In the genomic region with DNA sequence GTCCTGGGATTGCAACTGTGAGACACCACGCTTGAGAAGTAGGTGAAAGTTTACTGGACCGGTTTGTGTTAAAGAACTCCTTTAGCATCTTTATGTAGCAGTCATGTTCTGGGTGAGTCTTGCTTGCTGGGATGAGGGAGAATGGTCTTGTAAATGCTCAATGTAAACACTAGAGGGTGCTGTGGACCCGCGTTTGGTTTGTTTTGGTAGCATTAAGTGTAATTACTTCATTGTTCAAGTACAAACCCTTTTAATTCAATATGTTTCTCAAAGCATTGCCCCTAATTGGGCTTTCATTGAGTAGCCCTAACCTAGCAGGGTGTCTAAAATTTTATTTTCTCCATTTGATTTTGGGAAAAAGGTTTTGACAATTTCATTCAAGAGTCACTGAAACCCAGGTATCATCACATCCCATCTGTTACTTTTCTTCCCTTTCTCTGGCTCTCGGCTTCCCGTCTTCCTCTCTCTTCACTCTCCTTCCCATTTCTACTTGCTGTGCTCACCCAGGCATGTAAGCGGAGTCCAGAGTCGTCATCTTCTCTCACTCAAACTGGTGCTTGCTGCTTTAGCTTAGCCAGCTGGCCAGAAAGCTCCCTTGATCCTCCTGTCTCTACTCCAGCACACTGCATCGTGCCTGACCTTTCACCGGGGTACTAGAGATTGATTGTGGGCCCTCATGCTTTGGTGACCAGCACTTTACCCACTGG, we compare ENCODE assay signal across 9 mouse cellular contexts. TPM values are rescaled to one million over a fixed set of nuclear protein-coding genes. Genes with fewer than 3 reads are reported as not detected.
DNase-seq lines count a peak whose midpoint lies in the region; ATAC-seq and TF ChIP-seq lines count a peak whose summit lies in the region.
"Had no signal": no experiment of that assay in that cellular context is flagged by ENCODE, and none has a peak within 500 bp of the region (broad histone marks: within the 10 kb centered on the region; RNA-seq: fewer than 3 reads in every experiment).

No protein-coding gene starts in this region.

- 31% methylated on average over 10 of the region's 10 CpGs for WGBS in heart, adult 2 months
- 41% methylated on average over 10 of the region's 10 CpGs for WGBS in thymus, adult 2 months
- WGBS in liver, embryonic 14.5 days (ENCODE audit: insufficient replicate concordance): 18% methylated on average over 10 of the region's 10 CpGs

- no peaks in the 10 kb centered on the region for H3K36me3 ChIP-seq in heart, adult 2 months (ENCODE audit: control insufficient read depth, insufficient read depth, low read length)
- H3K36me3 ChIP-seq in thymus, adult 2 months (ENCODE audit: control insufficient read depth, insufficient read depth, low read length): no peaks in the 10 kb centered on the region
- H3K36me3 ChIP-seq in liver, embryonic 14.5 days (replicated peaks; ENCODE audit: control insufficient read depth, insufficient read depth, low read depth): no peaks in the 10 kb centered on the region
- H3K36me3 ChIP-seq: neural tube, embryonic 12.5 days had no signal

- no peak for TF ChIP-seq EP300 in heart, adult 2 months (IDR thresholded peaks at IDR 0.05; ENCODE audit: insufficient read depth, low read depth, low read length)
- TF ChIP-seq EP300 in liver, embryonic 14.5 days (IDR thresholded peaks at IDR 0.05; ENCODE audit: low read depth): no peak

- no peak for ATAC-seq in liver, embryonic 14.5 days (ENCODE audit: insufficient read depth)

- H3K27me3 ChIP-seq in heart, adult 2 months (ENCODE audit: control insufficient read depth, insufficient read depth, low read length): no peaks in the 10 kb centered on the region
- no peaks in the 10 kb centered on the region for H3K27me3 ChIP-seq in thymus, adult 2 months (ENCODE audit: control insufficient read depth, insufficient read depth, low read length)
- H3K27me3 ChIP-seq in liver, embryonic 14.5 days (ENCODE audit: control insufficient read depth, insufficient read depth, low read length): no peaks in the 10 kb centered on the region
- H3K27me3 ChIP-seq: neural tube, embryonic 12.5 days had no signal

- no peak overlapping the region for H3K4me2 ChIP-seq in liver, embryonic 14.5 days (ENCODE audit: low read depth)
- H3K4me2 ChIP-seq: neural tube, embryonic 12.5 days had no signal

- intact Hi-C loops in heart, adult 2 months (cut with DNase I): no loop called here
- intact Hi-C loops in heart, postnatal 25 days (cut with DNase I): loop anchor here (5.0 kb wide), 1 partner anchor 796 kb away; no protein-coding TSS in a partner anchor

- no peaks in the 10 kb centered on the region for H3K9me3 ChIP-seq in liver, embryonic 14.5 days (ENCODE audit: control insufficient read depth, low read length)
- H3K9me3 ChIP-seq: neural tube, embryonic 12.5 days had no signal

- TF ChIP-seq POLR2A in heart, adult 2 months (IDR thresholded peaks at IDR 0.05; ENCODE audit: insufficient read depth, low read depth, low read length): no peak
- TF ChIP-seq POLR2A in thymus, adult 2 months (IDR thresholded peaks at IDR 0.05; ENCODE audit: control insufficient read depth, extremely low read depth, insufficient read depth, low read length, poor library complexity): no peak

- no peak overlapping the region for H3K27ac ChIP-seq in heart, adult 2 months
- H3K27ac ChIP-seq in thymus, adult 2 months (ENCODE audit: control insufficient read depth, insufficient read depth, low read length): no peak overlapping the region
- no peak overlapping the region for H3K27ac ChIP-seq in liver, embryonic 14.5 days
- H3K27ac ChIP-seq: neural tube, embryonic 12.5 days had no signal

- H3K9ac ChIP-seq in heart, adult 2 months (ENCODE audit: low read depth, low read length): no peak overlapping the region
- H3K9ac ChIP-seq in liver, embryonic 14.5 days (replicated peaks): no peak overlapping the region
- H3K9ac ChIP-seq: neural tube, embryonic 12.5 days had no signal

- no peaks in the 10 kb centered on the region; the same call in 1 of the 2 replicates for H3K4me1 ChIP-seq in heart, adult 2 months (ENCODE audit: control insufficient read depth, insufficient read depth, low read length)
- H3K4me1 ChIP-seq in thymus, adult 2 months (replicated peaks; ENCODE audit: control insufficient read depth, insufficient read depth, low read length): no peaks in the 10 kb centered on the region; the same call in 1 of the 2 replicates
- H3K4me1 ChIP-seq in liver, embryonic 14.5 days (replicated peaks; ENCODE audit: control insufficient read depth in 2 of 2, insufficient read depth in 2 of 2, low read length in 1 of 2): peaks cover 3 to 14% of the 10 kb centered on the region in 2 experiments; a peak in 3 of 4 replicates

- peak; percentile 94 for TF ChIP-seq CTCF in heart, adult 2 months (IDR thresholded peaks at IDR 0.05)
- no peak for TF ChIP-seq CTCF in thymus, adult 2 months (IDR thresholded peaks at IDR 0.05; ENCODE audit: borderline replicate concordance, control insufficient read depth, extremely low read depth, insufficient read depth, low read length, poor library complexity)
- TF ChIP-seq CTCF in liver, embryonic 14.5 days (IDR thresholded peaks at IDR 0.05; ENCODE audit: low read depth): peak; percentile 77

- no peaks in the 10 kb centered on the region for H3K79me2 ChIP-seq in heart, adult 2 months (replicated peaks; ENCODE audit: control insufficient read depth, insufficient read depth, low read length)

- no peak overlapping the region for H3K4me3 ChIP-seq in heart, adult 2 months
- H3K4me3 ChIP-seq in thymus, adult 2 months (ENCODE audit: control insufficient read depth, insufficient read depth, low read length): no peak overlapping the region
- H3K4me3 ChIP-seq in liver, embryonic 14.5 days (ENCODE audit: insufficient read depth in 1 of 2, low read depth in 2 of 2, low read length in 2 of 2): no peak overlapping the region
- H3K4me3 ChIP-seq: neural tube, embryonic 12.5 days had no signal

- peak in 1 of 2 experiments; percentile 26 for DNase-seq in heart, adult 2 months
- DNase-seq in heart, postnatal 25 days (ENCODE audit: low spot score): no peak
- DNase-seq in thymus, adult 2 months: peak; percentile 43
- DNase-seq in thymus, adult 18-20 months: no peak
- peak; percentile 55 to 71 for DNase-seq in cerebellum, postnatal 36 days
- DNase-seq in liver, embryonic 14.5 days (ENCODE audit: low read depth in 3 of 3, low spot score in 3 of 3): no peak
- DNase-seq in thymus, postnatal 25 days: peak; percentile 58
- DNase-seq in gastrocnemius, postnatal 25 days: no peak

RNA-seq across cellular contexts. Expression of a gene that starts 15.6 kb away (rescaled TPM):
- total RNA-seq in heart, adult 2 months (2021): 10 to 100 TPM in 1 of 2 experiments, 1 to 10 TPM in 1; 8.2 to 19.0 TPM
- 19.7 and 24.3 TPM in 2 replicates for polyA plus RNA-seq in heart, adult 2 months (2012; rRNA removed)
- total RNA-seq in heart, postnatal 25 days (2021): 10 to 100 TPM; 11.6 to 21.6 TPM
- 15.0 and 16.2 TPM in 2 replicates for polyA plus RNA-seq in thymus, adult 2 months (2012; rRNA removed)
- polyA plus RNA-seq in liver, embryonic 14.5 days (2012; rRNA removed): 11.4 and 14.4 TPM in 2 replicates
- polyA plus RNA-seq in liver, embryonic 14.5 days (2014; fragmentation: Nextera tagmentation; extraction: Ambion mirVana): 12.7 and 14.5 TPM in 2 replicates
- 10 to 100 TPM; 15.3 to 17.4 TPM for total RNA-seq in gastrocnemius, postnatal 25 days (2021)

RNA-seq across cellular contexts. Expression of a gene that starts 37.4 kb away (rescaled TPM):
- total RNA-seq in heart, adult 2 months (2021): 10 to 100 TPM; 52.2 to 67.6 TPM
- polyA plus RNA-seq in heart, adult 2 months (2012; rRNA removed): 51.7 and 52.2 TPM in 2 replicates
- total RNA-seq in heart, postnatal 25 days (2021): 10 to 100 TPM; 61.6 to 70.0 TPM
- 156 and 182 TPM in 2 replicates for polyA plus RNA-seq in thymus, adult 2 months (2012; rRNA removed)
- polyA plus RNA-seq in liver, embryonic 14.5 days (2012; rRNA removed): 4.2 and 4.7 TPM in 2 replicates
- 4.6 and 6.1 TPM in 2 replicates for polyA plus RNA-seq in liver, embryonic 14.5 days (2014; fragmentation: Nextera tagmentation; extraction: Ambion mirVana)
- total RNA-seq in gastrocnemius, postnatal 25 days (2021): 100 to 1,000 TPM; 132 to 144 TPM

Comparison
In these comparisons a context has a peak if more than half of its experiments do, and no peak if none do; other contexts are left out.
1. DNase-seq: peak in thymus, adult 2 months (single experiment), cerebellum, postnatal 36 days (2 of 2) and thymus, postnatal 25 days (single experiment); none in heart, postnatal 25 days (single experiment), thymus, adult 18-20 months (0 of 2), liver, embryonic 14.5 days (0 of 3) and gastrocnemius, postnatal 25 days (single experiment).